Mouse (Mus musculus) bone marrow, adult 2 months (tissue): ENCODE results near the gene Vps39. TPM values are rescaled to one million over a fixed set of nuclear protein-coding genes. Genes with fewer than 3 reads are reported as not detected.

ENCODE experiments used
- H3K27ac ChIP-seq: fragments of 200-500 bp; 2 replicates; pipeline ENCODE4 v1.5.1; 2012; ENCODE audit warnings: low read depth, mild to moderate bottlenecking, control low read depth, inconsistent platforms, low read length; ENCODE audit not compliant: control insufficient read depth, poor library complexity, insufficient read depth
- H3K4me1 ChIP-seq: fragments of 200-500 bp; 2 replicates; pipeline ENCODE4 v1.6.1; 2011; ENCODE audit warnings: low read length; ENCODE audit not compliant: control insufficient read depth, insufficient read depth
- H3K4me3 ChIP-seq: fragments of 200-500 bp; replicated peaks from 2 replicates; pipeline ENCODE3; 2011; ENCODE audit warnings: mild to moderate bottlenecking, low read depth, low read length, control low read depth; ENCODE audit not compliant: control insufficient read depth
- CTCF ChIP-seq: fragments of 200-500 bp; IDR thresholded peaks from 2 replicates; pipeline ENCODE4 v1.5.1; 2011; ENCODE audit warnings: low read length, control low read depth; ENCODE audit not compliant: control insufficient read depth, insufficient read depth
- POLR2A ChIP-seq: fragments of 200-500 bp; IDR thresholded peaks from 2 replicates; pipeline ENCODE4 v1.6.1; 2011; ENCODE audit warnings: low read depth, mild to moderate bottlenecking, control low read depth, low read length, borderline replicate concordance; ENCODE audit not compliant: control insufficient read depth
- WGBS: fragments of 180-500 bp; shearing (Covaris S2); methylation state at CpG from one replicate; pipeline ENCODE4 v1.1.7; 2018; 5-methylcytosine and 5-hydroxymethylcytosine counted together
- polyA plus RNA-seq: library from polyadenylated mRNA; stranded (reverse); fragments of >200 nt; gene quantifications from 2 replicates; pipeline ENCODE4 v1.2.4, GENCODE M21; 2011; ENCODE audit warnings: low replicate concordance; ENCODE audit not compliant: missing spikeins, insufficient read depth, insufficient read length

The Vps39 gene
- polyA plus RNA-seq, 1 experiment = 28.4 TPM

DNA sequence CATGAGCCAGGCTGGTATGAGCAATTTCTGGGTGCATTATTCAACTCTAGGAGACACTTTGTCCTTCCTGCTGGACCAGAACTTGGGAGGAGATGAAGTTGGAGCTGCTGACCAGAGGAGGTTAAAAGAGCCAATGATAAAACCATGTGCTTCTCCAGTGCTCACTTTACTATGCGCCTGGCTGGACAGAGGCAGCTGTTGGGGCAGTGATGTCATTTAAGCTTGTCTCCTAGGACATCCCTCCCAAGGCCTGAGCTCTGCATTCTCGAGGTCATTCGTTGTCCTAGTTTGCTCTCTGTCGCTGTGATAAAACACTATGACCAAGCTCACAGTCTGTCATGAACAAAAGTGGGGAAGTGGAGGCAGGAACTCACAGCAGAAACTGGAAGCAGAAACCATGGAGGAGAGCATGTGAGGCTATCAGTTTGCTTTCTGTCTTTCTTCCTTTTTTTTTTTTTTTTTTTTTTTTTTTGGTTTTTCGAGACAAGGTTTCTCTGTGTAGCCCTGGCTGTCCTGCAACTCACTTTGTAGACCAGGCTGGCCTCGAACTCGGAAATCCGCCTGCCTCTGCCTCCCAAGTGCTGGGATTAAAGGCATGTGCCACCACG, 61.4 kb downstream of the Vps39 start:
- Histone ChIP-seq H3K4me3 (no peak overlapping the region), H3K4me1 (no peaks in the 10 kb centered on the region), H3K27ac (no peak overlapping the region)
- WGBS = 72% methylated on average over 8 of the region's 9 CpGs
- no peak for TF ChIP-seq CTCF
- no peak for TF ChIP-seq POLR2A

DNA sequence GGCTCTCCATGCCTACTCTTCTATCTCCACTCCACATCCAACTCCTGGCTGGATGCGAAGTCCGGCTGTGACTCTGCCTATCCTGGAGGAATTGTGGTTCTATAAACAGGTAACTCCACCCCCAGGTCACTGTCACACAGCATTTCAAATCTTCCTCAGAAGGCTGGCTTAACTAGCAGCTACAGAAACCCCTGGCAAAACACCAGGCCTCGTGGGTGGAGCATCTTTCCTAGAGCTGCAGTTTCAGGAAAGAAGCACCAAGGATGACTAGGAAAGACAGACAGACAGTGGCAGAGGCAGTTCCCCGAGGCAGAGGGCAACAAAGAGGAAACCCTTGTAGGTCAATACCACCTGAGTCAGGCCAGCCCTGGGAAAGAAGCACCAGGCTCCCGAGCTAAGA, 63.9 kb downstream of the Vps39 start, which contains the start of gene Pla2g4d:
Gene Pla2g4d, minus strand, starts transcription at position 203 of the 400 bp plus-strand sequence.
- WGBS = 57% methylated on average over 5 of the region's 5 CpGs
- TF ChIP-seq CTCF (no peak), POLR2A (no peak)
- Histone ChIP-seq H3K27ac (no peak within 1 kb of the TSS), H3K4me3 (no peak within 1 kb of the TSS), H3K4me1 (no peaks in the 10 kb centered on the region)

DNA sequence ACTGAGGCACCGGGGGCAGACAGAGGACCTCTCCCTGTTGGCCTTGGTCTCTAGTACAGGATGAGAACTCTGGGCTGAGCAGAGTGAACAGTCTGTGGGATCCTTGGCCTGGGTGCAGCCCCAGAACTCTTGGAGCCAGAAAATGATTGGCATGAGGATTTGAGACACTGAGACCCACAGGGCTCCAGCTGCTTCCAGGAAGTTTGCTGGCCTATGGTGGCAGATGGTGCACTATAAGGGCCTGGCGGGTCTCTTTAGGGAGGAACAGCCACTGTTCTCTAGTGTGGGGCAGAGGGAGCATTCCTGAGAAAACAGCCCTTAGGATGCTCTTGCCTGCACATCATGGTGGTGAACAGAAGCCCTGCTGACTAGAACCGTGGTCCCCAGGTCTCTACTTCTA, 64.5 kb downstream of the Vps39 start:
- Histone ChIP-seq H3K27ac (no peak overlapping the region), H3K4me3 (no peak overlapping the region), H3K4me1 (no peaks in the 10 kb centered on the region)
- 74% methylated on average over 3 of the region's 3 CpGs for WGBS
- TF ChIP-seq CTCF (no peak), POLR2A (no peak)

DNA sequence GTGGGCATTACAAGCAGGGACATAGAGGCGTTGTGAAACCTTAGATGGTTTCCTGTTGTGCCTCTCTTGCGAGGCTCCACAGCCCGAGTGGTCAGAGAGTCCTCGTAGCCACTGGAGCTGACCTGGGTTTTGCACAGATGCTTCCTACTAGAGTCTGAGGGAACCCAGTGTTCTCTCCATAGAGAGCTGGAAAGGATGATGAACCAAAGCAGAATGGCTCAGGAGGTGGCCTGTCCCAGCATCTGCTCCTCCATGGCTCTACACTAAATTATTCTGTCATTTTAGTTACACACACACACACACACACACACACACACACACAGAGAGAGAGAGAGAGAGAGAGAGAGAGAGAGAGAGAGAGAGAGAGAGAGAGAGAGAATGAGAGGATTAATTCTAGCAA, 67.3 kb downstream of the Vps39 start:
- Histone ChIP-seq H3K4me3 (no peak overlapping the region), H3K27ac (no peak overlapping the region), H3K4me1 (no peaks in the 10 kb centered on the region)
- TF ChIP-seq CTCF (no peak), POLR2A (no peak)
- 39% methylated on average over 4 of the region's 4 CpGs for WGBS

DNA sequence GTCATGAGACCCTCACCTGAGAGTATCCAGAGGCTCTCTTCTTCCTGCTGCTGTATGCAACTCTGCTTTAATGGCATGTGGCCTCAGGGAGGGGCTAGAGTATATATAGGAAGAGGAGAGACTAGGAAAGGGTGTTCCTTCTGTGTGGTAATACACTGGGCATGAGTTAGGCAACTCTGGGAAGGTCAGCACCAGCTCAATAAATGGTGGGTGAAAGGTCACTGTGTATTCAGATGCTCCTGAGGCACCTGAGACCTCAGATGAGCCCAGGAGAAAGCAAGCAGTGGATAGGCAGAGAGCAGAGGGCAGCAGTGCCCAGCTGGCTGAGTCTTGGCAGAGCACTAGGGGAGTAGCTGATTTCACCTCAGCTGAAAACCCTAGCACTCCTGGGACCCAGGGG, 68.2 kb downstream of the Vps39 start:
- Histone ChIP-seq H3K4me3 (no peak overlapping the region), H3K4me1 (no peaks in the 10 kb centered on the region)
- no peak for TF ChIP-seq CTCF
- TF ChIP-seq POLR2A = no peak

DNA sequence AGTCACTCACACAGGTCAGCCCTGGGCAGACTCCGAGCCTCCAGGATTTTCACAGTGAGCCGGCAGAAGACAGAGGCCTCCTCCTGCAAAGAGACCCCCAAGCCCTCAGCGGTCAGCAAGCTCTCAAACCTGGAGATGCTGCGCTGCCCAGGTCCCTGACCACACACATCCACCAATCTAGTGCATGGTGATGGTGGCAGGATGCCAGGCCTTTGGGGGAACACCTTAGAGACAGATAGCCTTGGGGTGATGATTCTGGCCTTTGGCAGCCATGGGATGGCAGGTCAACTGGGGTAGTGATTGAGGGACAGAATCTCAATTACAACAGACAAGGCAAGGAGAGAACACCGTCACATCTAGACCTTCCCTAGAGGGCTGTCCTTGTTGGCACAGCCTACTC, 68.8 kb downstream of the Vps39 start:
- 82% methylated on average over 5 of the region's 5 CpGs for WGBS
- no peak overlapping the region for H3K4me3 ChIP-seq
- no peaks in the 10 kb centered on the region for H3K4me1 ChIP-seq
- no peak for TF ChIP-seq CTCF
- no peak for TF ChIP-seq POLR2A
- no peak overlapping the region for H3K27ac ChIP-seq

More for the DNA sequence above, 68.2 kb downstream of the Vps39 start:
- no peak overlapping the region for H3K27ac ChIP-seq

DNA sequence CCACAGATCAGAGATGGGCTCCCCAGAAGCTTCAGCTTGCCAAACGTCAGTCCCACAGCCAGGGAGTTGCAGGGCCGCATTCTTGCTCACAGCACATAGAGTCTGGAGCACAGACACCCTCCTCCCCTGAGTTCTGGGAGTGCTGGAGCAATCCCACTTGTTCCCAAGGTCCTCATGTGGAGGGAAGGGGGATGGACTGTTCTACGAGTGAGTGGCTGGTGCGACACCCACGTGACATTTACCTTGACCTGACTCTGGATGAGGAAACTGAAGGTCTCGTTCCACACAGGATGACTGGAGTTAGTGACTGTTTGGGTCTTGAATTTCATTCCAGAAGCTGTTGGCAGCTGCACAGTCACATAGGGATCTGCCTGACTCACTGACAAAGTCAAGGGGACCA, 69.4 kb downstream of the Vps39 start:
- H3K4me3 ChIP-seq = no peak overlapping the region
- TF ChIP-seq CTCF (no peak), POLR2A (no peak)
- 75% methylated on average over 6 of the region's 6 CpGs for WGBS
- H3K27ac ChIP-seq = no peak overlapping the region
- no peaks in the 10 kb centered on the region for H3K4me1 ChIP-seq

DNA sequence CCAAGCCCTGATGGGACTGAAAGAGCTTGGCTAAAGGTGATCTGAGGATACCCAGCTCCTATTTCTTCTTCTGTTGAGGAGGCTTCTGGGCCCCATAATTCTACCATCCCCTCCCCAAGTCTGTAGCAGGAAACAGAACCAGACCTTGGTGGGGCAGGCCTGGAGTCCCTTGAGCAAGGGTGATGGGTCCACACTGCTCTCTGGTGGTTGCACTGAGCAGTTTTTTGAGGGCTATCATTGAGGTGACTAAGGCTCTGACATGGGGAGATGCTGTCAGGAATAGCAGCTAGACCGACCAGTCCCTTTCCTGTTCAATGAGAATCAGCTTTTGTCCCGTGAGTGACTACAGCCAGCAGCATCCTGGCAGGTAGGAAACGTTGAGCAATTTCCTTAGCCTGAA, 71.7 kb downstream of the Vps39 start:
- Histone ChIP-seq H3K27ac (no peak overlapping the region), H3K4me1 (peaks cover 2% of the 10 kb centered on the region), H3K4me3 (no peak overlapping the region)
- TF ChIP-seq CTCF = no peak
- TF ChIP-seq POLR2A = no peak
- 37% methylated on average over 3 of the region's 3 CpGs for WGBS

DNA sequence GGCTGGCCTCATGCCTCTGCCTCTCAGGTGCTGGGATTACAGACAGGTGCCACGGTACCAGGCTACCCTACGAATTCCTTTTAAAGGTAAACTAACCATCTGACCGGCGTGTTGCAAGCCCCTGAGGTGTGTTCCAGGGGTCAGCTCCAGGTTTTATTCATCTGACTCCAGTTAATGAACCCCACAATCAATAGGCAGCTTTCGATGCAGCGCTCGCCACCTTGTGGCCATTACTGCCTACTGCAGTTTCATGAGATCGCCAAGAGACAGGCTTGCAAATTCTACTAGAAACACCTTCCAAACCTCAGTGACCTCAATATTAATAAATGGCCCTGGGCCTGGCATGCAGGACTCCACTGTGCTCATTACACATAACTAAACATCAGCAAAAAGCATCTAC, 73.0 kb downstream of the Vps39 start:
- 15% methylated on average over 8 of the region's 8 CpGs for WGBS

More for the DNA sequence above, 73.0 kb downstream of the Vps39 start:
- no peak for TF ChIP-seq POLR2A
- peak; percentile 76 for TF ChIP-seq CTCF
- peaks cover 2% of the 10 kb centered on the region for H3K4me1 ChIP-seq
- H3K4me3 ChIP-seq = no peak overlapping the region
- H3K27ac ChIP-seq = no peak overlapping the region
